Mouse (Mus musculus): ENCODE measurements around the gene Hes5.
A peak's percentile ranks its signal among the peaks of the same experiment; 100 is the strongest.

Hes5 gene

GRCm38 (mm10) chr4:154964581-154965235, 4.0 kb downstream of the Hes5 start:
- DNase-seq (ENCODE audit: low spot score): peak; percentile 38

DNA sequence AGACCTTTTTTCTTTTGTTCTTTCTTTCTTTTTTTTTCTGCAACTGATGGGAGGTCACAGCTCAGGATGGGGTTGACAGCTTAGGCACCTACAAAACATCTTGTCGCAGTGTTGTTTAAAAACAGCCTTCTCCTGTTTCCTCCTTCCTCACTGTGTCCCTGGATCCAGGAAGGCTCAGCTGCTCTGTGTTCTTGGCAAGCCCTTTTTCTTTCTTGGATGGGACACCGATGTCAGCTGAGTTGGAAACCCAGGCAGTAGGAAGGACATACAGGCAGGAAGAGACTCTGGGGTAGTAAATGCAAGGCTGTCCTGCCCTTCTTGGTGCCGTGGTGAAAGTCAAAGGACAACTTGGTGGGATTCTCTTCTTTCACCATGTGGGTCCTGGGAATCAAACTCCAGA, 5.1 kb downstream of the Hes5 start:
- DNase-seq (ENCODE audit: low spot score): no peak

DNA sequence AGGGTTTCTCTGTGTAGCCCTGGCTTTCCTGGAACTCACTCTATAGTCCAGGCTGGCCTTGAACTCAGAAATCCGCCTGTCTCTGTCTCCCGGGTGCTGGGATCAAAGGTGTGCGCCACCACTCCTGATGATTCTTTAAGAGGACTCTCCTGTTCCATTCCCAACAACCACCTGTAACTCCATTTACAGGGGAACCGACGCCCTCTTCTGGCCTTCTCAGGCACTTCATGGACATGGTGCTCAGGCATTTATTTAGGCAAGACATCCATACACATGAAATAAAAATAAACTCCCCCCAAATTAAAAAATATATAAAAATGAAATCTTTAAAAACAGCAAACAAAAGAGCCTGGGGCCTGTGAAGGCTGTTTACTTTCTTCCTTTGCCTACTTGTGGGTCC, 6.5 kb downstream of the Hes5 start:
- DNase-seq (ENCODE audit: low spot score): no peak

GRCm38 (mm10) chr4:154972546-154972945, 11.8 kb downstream of the Hes5 start:
- no peak for DNase-seq (ENCODE audit: low spot score)

DNA sequence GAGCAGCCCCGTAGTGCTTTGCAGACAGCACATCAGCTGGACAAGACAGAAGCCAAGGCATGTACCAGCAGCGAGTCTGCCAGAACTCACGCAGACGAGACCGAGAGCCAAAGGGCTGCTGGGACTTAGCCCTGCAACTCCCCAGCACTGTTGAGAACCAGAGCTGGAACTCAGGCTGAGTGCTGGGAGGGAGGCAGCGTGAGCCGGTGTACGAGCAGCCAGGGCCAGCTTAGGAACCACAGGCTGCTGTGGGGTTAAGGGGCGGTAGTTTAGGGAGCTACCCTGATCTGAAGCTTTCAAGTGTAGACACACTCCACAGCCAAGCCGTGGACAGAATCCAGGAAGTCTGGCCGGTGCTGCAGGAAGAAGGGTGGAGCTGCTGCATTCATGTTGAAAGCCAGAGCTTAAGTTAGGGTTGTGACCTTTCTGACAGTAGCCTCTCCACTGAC, 13.5 kb downstream of the Hes5 start:
- no peak for DNase-seq (ENCODE audit: low spot score)

DNA sequence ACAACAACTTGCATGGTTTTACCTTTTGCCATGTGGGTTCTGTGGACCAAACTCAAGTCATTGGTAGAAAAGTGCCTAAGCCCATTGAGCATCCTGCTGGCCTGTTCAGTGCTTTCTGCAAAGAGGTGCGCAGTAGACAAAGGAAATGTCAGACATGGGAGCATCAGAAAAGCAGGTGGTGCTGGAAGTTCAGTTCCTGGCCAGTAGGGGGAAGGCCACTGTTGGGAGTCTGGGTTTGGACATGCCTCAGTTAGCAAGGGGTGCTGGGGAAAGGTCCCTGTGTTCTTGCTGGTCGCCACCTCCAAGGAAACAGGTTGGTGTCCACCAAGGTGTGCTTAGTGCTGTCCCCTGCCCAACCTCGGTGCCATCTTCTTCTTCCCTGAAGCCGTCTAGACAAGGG, 19.4 kb downstream of the Hes5 start:
- DNase-seq (ENCODE audit: low spot score): no peak

- no peak for DNase-seq (ENCODE audit: low spot score)
These were observed 20.4 kb downstream of the Hes5 start for GRCm38 (mm10) chr4:154981076-154981475.

DNA sequence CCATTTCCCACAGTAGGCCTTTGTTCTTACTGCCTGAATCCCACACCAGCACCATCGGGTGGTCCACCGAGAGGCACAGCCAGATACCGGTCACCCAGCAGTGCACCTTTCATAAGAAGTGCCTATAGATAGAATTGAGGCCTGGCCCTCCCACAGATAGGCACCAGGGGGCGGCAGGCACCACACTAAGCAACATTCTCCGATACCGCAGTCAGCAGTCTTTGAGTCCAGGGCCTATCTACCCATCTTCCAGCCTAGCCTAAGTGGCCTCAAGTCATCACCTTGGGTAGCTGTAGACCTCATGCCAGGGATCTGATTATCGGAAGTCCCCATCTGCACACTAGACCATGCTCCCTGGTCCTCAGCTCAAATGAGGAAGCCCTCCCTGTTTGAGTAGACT, 20.8 kb downstream of the Hes5 start:
- DNase-seq (ENCODE audit: low spot score): no peak

DNA sequence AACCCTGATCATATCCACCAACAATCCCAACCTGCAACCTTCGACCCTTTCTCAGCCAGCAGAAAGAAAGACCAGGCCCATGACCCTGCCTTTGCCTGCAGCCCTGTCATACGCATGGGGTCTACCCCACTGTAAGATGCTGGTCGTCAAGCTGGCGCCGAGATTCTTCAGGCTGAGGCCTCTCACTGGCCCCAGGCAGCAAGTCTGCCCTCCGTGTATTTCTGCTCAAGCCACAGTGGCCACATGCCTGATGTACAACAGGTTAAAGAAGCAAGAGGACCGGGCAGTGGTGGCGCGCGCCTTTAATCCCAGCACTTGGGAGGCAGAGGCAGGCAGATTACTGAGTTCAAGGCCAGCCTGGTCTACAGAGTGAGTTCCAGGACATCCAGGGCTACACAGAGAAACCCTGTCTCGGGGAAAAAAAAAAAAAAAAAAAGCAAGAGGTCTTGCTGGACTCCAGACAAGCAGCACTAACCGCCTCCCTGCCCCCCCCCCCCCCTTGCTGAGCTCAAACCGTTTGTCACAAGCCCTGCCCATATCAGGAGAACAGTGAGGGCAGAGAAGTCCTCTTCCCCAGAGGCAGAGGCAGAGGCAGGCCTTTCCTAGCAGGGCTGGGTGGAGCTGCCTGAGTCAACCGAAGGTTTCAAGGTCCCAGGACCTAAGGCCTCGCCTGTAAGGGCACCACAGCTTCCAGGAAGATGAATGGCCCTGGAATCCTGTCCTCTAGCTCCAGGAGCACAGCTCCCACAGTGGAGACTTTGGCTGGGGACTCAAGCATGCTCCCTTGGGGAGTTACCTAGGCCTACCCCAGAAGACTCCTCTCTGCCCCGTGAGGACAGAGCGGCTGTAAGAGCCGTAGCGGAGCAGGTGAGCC, 21.8 kb downstream of the Hes5 start:
- DNase-seq (ENCODE audit: low spot score): no peak

DNA sequence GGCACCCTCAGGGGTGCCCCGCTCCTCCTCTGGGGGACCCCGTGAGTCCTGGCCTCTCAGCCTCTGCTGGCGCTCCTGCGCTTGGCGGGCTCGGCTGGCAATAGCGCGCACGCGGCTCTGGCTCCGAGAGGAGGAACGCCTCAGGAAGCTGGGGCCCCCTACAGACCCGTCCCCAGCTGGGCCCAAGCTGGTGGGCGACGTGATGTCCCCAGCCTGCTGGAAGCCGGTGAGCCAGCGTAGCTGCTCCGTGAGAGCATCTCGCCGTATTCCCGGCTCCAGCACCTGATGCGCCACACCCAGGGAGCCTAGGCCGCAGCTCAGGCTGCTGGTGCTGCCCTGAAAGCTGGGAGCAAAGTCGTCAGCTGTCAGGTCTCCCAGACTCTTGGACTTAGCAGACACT, 23.0 kb downstream of the Hes5 start:
- DNase-seq (ENCODE audit: low spot score): no peak

GRCm38 (mm10) chr4:154985151-154985777, 24.5 kb downstream of the Hes5 start:
- DNase-seq (ENCODE audit: low spot score): no peak

- peak; percentile 61 for DNase-seq (ENCODE audit: low spot score)
These were observed 25.4 kb downstream of the Hes5 start for GRCm38 (mm10) chr4:154986096-154986495.

DNA sequence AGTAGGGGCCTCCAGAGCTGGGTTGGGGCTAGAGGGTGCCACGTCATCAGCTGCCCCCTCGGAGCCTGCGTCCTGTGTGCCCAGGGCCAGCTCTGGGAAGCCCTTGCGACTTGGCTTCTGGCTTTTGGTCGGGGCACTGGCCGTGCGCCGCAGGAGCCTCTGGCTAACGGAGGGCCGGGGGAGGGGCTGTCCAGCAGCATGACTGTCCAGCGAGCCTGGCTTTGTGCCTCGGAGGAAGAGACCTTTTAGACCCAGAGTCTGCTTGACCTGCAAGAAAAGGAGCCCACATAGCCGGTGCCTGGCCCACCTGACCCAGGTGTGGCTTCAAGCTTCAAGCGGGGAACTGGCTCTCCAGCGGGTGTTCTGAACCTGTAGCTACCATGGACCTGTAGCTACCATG, 26.0 kb downstream of the Hes5 start:
- DNase-seq (ENCODE audit: low spot score): no peak

DNA sequence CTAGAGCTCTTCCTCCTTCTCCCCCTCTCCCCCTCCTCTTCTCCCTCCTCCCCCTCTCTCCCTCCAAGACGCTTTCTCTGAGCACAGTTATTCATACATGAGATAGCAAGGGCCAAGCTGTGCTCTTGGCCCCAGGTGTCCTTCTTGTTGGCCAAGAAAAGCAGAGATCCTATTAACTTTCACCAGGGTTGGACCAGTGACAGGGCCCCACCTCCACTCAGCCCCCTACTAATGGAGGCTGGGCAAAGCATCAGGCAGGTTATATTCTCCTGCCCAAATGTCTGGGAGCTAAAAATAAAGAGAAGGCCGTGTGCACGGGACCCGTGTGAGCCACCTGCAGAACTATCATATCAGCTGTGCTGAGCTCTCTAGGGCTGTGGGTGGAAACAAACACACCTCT, 34.2 kb downstream of the Hes5 start:
- DNase-seq (ENCODE audit: low spot score): no peak

DNA sequence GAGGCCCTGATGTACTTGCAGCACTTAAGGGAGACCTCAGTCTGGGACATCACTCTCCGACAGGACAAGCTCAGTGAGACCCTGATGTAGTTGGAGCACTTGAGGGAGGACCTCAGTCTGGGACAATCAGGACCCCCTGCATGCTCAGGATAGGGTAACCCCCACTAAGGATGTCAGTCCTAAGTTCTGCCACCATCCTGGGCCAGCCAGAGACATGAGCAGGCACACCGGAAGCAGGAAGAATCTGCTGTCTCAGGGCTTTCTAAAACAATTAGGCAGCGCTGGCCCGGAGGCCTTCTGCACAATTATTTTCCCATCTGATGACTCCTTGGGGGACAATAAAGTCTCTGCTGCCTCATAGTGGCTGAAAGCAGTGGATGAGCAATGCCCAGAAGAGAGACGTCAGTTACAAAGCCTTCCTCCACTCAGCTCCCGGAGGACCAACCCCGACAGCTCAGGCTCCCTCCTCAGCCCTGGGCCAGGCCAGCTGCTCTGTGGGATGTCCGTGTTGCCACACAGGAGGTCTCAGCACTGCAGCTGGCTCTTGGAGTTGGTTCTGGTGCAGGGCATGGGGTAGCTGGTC, 35.9 kb downstream of the Hes5 start:
- no peak for DNase-seq (ENCODE audit: low spot score)

- no peak for DNase-seq (ENCODE audit: low spot score)
These were observed 38.7 kb downstream of the Hes5 start for GRCm38 (mm10) chr4:154999379-154999778.

DNA sequence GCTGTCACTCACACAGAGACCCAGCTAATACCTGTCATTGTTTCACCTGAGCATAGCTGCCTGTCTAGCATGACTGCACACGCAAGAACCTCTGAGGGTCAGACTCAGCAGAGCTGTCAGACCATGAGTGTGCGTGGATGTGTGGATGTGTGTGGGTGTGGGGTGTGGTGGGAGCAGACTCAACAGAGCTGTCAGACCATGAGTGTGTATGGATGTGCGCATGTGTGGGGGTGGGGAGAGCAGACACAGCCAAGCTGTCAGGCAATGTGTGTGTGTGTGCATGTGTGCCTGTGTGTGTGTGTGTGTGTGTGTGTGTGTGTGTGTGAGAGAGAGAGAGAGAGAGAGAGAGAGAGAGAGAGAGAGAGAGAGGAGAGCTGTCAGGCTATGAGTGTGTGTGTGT, 44.6 kb downstream of the Hes5 start:
- no peak for DNase-seq (ENCODE audit: low spot score)

DNA sequence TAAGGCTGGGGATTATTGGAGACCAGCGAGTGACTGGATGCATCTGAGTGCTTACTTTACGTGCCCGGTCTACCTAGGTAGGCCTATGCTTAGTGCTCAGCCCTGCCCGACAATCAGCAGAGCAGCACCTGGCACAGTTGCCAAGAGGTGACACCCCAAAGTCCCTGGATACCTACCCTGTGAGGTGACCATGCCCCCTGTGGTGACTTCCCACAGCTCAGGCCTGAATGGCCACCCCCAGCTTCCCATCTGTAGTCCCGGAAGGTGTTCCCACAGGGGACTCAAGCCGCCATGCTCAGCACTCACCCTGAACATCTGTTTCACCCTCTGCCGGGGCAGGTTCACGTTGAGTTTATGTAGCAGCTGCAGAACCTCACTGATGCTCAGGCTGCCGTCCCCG, 45.6 kb downstream of the Hes5 start:
- DNase-seq (ENCODE audit: low spot score): no peak

GRCm38 (mm10) chr4:155007641-155008040, 46.9 kb downstream of the Hes5 start:
- no peak for DNase-seq (ENCODE audit: low spot score)

GRCm38 (mm10) chr4:155008075-155008474, 47.4 kb downstream of the Hes5 start:
- DNase-seq (ENCODE audit: low spot score): no peak

- DNase-seq (ENCODE audit: low spot score): no peak
These were observed 48.5 kb downstream of the Hes5 start for GRCm38 (mm10) chr4:155009216-155009615.

DNA sequence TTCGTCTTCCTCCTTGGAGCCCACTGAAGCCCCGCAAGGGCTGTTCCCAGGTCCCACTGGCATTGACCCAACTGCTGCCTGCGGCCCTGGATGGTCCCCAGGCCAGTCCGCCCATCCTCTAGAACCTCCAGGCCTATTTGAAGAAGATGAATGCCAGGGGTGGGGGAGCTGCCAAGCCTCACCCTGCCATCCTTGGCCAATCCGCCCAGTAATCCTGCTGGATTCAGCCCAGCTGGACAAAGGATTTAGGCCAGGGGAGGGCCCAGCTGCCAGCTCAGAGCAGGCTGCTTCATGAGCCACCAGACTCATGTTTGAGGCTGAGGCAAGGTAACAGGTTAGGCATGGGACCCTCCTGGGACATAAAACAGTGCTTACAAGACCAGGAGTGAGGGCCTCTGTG, 50.1 kb downstream of the Hes5 start:
- no peak for DNase-seq (ENCODE audit: low spot score)

Data from spleen, adult 12 weeks (tissue).